Mouse (Mus musculus) small intestine, adult 2 months (tissue): Measurements from ENCODE around the gene Wbp1l. TPM values are rescaled to one million over a fixed set of nuclear protein-coding genes. Genes with fewer than 3 reads are reported as not detected.

Experiments used
- H3K27ac ChIP-seq: fragments of 200-500 bp; 2 replicates; pipeline ENCODE4 v1.5.1; 2012; ENCODE audit warnings: low read depth, low read length, control low read depth, inconsistent platforms; ENCODE audit not compliant: insufficient read depth
- H3K27me3 ChIP-seq: fragments of 200-500 bp; 2 replicates; pipeline ENCODE4 v1.6.1; 2012; ENCODE audit warnings: mild to moderate bottlenecking, moderate library complexity, low read length, inconsistent platforms; ENCODE audit not compliant: control insufficient read depth, insufficient read depth
- H3K36me3 ChIP-seq: fragments of 200-500 bp; 2 replicates; pipeline ENCODE4 v1.6.1; 2012; ENCODE audit warnings: mild to moderate bottlenecking, low read length, control low read depth, inconsistent platforms; ENCODE audit not compliant: control insufficient read depth, insufficient read depth
- H3K4me1 ChIP-seq: fragments of 200-500 bp; 2 replicates; pipeline ENCODE4 v1.6.1; 2012; ENCODE audit warnings: low read length, inconsistent platforms, mixed read lengths; ENCODE audit not compliant: control insufficient read depth, insufficient read depth, insufficient read length
- H3K4me3 ChIP-seq: fragments of 200-500 bp; 2 replicates; pipeline ENCODE4 v1.5.1; 2012; ENCODE audit warnings: low read depth, mild to moderate bottlenecking, control low read depth, inconsistent platforms, low read length, moderate library complexity
- CTCF ChIP-seq: fragments of 200-500 bp; IDR thresholded peaks from 2 replicates; pipeline ENCODE4 v1.5.1; 2012; ENCODE audit warnings: low read depth, mild to moderate bottlenecking, control low read depth, inconsistent platforms, low read length, moderate library complexity, mixed read lengths; ENCODE audit not compliant: insufficient replicate concordance, insufficient read length; ENCODE audit errors: extremely low read depth
- POLR2A ChIP-seq: fragments of 200-500 bp; IDR thresholded peaks from 2 replicates; pipeline ENCODE4 v1.6.1; 2012; ENCODE audit warnings: low read depth, mild to moderate bottlenecking, control low read depth, inconsistent platforms, low read length, moderate library complexity
- WGBS: fragments of 180-500 bp; shearing (Covaris S2); methylation state at CpG from one replicate; pipeline ENCODE4 v1.1.7; 2018; 5-methylcytosine and 5-hydroxymethylcytosine counted together
- polyA plus RNA-seq: library from polyadenylated mRNA; depleted of rRNA; stranded (reverse); fragments of >200 nt; gene quantifications from 2 replicates; pipeline ENCODE4 v1.2.3, GENCODE M21; 2012

The Wbp1l gene
- polyA plus RNA-seq, 1 experiment = 42.4 TPM

- Histone ChIP-seq H3K4me1 (peaks cover 9% of the 10 kb centered on the region), H3K27me3 (no peaks in the 10 kb centered on the region), H3K4me3 (no peak overlapping the region), H3K27ac (no peak overlapping the region), H3K36me3 (peaks cover 26% of the 10 kb centered on the region)
- 74% methylated on average over 3 of the region's 3 CpGs for WGBS
- no peak for TF ChIP-seq POLR2A
- TF ChIP-seq CTCF = no peak
Observed at GRCm38 (mm10) chr19:46647254-46647653, 48.4 kb downstream of the Wbp1l start.

DNA sequence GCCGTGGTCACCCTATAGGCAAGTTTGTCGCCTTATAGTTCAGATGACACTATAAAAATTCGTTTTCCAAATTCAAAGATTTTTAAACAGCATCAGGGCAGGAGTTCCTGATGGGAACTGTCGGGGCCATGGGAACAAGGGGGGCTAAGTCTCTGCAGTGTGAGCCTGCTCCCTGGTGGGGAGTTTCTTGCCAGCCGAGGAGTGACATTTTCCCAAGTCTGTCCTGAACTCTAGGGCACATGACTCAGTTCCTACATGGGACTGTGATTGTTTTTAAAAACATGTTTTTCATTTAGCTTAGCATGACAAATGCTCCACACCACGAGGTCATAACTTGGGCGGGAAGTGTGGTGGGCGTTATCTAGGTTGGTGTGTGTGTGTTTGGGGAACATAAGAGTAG, 49.0 kb downstream of the Wbp1l start:
- no peak overlapping the region for H3K27ac ChIP-seq
- H3K27me3 ChIP-seq = no peaks in the 10 kb centered on the region
- H3K4me1 ChIP-seq = peaks cover 9% of the 10 kb centered on the region
- 75% methylated on average over 8 of the region's 8 CpGs for WGBS
- no peak overlapping the region for H3K4me3 ChIP-seq
- TF ChIP-seq CTCF (no peak), POLR2A (no peak)
- H3K36me3 ChIP-seq = peaks cover 29% of the 10 kb centered on the region

DNA sequence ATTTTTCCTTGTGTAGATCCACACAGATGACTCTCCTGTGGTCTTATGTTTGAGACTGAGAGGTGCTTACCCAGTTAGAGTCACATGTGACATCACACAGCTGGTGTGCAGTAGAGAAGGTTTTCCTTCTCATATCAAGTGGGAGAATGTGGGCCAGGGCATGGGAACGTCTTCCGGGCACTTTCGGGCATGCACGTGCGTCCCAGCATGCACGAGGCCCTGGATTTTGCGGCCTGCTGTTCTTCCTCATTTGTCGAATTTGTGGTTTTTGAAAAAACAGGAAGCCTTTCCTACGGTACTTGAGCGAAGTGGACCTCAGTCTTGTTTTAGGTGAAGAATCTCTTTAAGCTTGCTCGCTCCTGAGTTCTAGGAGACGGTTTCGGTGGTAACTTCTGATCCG, 49.7 kb downstream of the Wbp1l start:
- no peak overlapping the region for H3K4me3 ChIP-seq
- WGBS = 82% methylated on average over 14 of the region's 14 CpGs
- peaks cover 36% of the 10 kb centered on the region for H3K36me3 ChIP-seq
- no peaks in the 10 kb centered on the region for H3K27me3 ChIP-seq
- peaks cover 9% of the 10 kb centered on the region for H3K4me1 ChIP-seq
- TF ChIP-seq POLR2A (no peak), CTCF (no peak)
- H3K27ac ChIP-seq = no peak overlapping the region

DNA sequence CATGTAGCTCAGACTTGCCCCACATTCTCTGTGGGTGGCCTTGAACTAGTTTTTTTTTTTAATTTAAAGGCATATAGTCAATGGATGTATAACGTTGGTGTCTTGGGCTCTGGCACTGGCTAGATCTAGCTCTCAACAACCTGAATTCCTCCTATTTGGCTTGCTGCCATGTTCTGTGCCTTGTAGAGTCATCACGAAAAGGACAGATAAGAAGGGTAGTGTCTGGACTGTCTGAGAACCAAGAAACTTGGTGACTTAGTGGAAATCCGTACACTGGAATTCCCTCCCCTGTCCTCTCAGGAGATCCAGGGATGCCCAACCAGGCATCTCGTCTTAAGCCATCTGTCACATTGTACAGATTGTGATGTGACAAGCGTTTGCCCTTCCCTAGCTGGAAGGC, 54.3 kb downstream of the Wbp1l start:
- peaks cover 2% of the 10 kb centered on the region; the same call in 1 of the 2 replicates for H3K4me1 ChIP-seq
- H3K36me3 ChIP-seq = peaks cover 53% of the 10 kb centered on the region
- no peak overlapping the region for H3K27ac ChIP-seq
- WGBS = 62% methylated on average over 5 of the region's 5 CpGs
- H3K4me3 ChIP-seq = no peak overlapping the region
- TF ChIP-seq CTCF (no peak), POLR2A (no peak)
- H3K27me3 ChIP-seq = no peaks in the 10 kb centered on the region

GRCm38 (mm10) chr19:46653616-46654235, 54.8 kb downstream of the Wbp1l start:
- H3K27me3 ChIP-seq = no peaks in the 10 kb centered on the region
- H3K4me3 ChIP-seq = no peak overlapping the region
- peaks cover 50% of the 10 kb centered on the region for H3K36me3 ChIP-seq
- no peak overlapping the region for H3K27ac ChIP-seq
- no peak for TF ChIP-seq CTCF
- WGBS = 91% methylated on average over 14 of the region's 14 CpGs
- H3K4me1 ChIP-seq = peaks cover 6% of the 10 kb centered on the region; the same call in 1 of the 2 replicates

GRCm38 (mm10) chr19:46655626-46656025, 56.7 kb downstream of the Wbp1l start:
- WGBS = 83% methylated on average over 10 of the region's 10 CpGs
- TF ChIP-seq POLR2A (no peak), CTCF (no peak)
- peaks cover 49% of the 10 kb centered on the region for H3K36me3 ChIP-seq

DNA sequence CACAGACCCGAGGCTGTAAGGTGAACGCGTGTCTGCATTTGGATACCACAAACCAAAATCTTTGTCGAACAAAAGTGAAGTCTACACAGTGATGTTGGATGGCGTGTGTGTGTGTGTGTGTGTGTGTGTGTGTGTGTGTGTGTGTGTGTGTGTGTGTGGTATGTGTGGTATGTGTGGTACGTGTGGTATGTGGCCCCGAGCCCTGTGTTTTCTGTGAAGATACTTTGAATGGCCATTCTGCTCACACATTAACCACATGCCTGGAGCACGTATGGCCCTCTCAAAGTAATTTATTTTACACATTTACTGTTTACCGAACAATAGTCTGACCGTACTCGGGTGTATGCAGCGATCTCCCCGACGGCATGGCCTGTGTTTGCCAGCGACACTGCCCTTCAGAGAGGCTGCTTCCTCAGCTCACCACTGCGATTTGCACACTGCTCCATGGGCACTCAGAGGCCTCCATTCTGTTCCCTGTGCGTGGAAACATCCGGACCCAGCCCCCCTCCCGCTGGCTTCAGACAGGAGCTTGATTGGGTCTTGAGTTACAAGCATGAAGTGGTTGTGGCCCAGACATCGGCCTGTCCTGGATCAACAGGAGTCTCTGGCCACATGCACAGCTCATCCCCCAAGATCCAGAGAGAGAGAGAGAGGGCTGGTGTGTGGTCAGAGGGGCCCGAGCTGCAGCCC, 57.4 kb downstream of the Wbp1l start:
- TF ChIP-seq POLR2A (no peak), CTCF (no peak)
- 90% methylated on average over 21 of the region's 21 CpGs for WGBS
- H3K27ac ChIP-seq = no peak overlapping the region; the same call in 1 of the 2 replicates
- H3K36me3 ChIP-seq = peaks cover 49% of the 10 kb centered on the region
- H3K4me3 ChIP-seq = no peak overlapping the region
- no peaks in the 10 kb centered on the region for H3K27me3 ChIP-seq
- peaks cover 6% of the 10 kb centered on the region; the same call in 1 of the 2 replicates for H3K4me1 ChIP-seq

More at GRCm38 (mm10) chr19:46655626-46656025, 56.7 kb downstream of the Wbp1l start:
- H3K4me3 ChIP-seq = no peak overlapping the region
- H3K4me1 ChIP-seq = peaks cover 6% of the 10 kb centered on the region; the same call in 1 of the 2 replicates
- H3K27ac ChIP-seq = no peak overlapping the region
- no peaks in the 10 kb centered on the region for H3K27me3 ChIP-seq
